Mouse (Mus musculus) ES-Bruce4 (cell line): Measurements from ENCODE around the gene Ptar1.

Source experiments
- CTCF ChIP-seq: IDR thresholded peaks from one replicate; pipeline ENCODE4 v1.8.1; 2011; ENCODE audit warnings: low read depth, low read length
- EP300 ChIP-seq: IDR thresholded peaks from 2 replicates; pipeline ENCODE4 v1.6.1; 2011; ENCODE audit warnings: low read depth, low read length; ENCODE audit not compliant: insufficient read depth
- POLR2A ChIP-seq: IDR thresholded peaks from one replicate; pipeline ENCODE4 v1.8.1; 2011; ENCODE audit warnings: low read length; ENCODE audit not compliant: insufficient read depth

- TF ChIP-seq CTCF, result no peak
- TF ChIP-seq POLR2A, result no peak
- TF ChIP-seq EP300, result no peak
Observed at GRCm38 (mm10) chr19:23705383-23705782, 18.2 kb downstream of the Ptar1 start.
